Mouse (Mus musculus): ENCODE results near the gene Ppp3ca. TPM values are rescaled to one million over a fixed set of nuclear protein-coding genes. Genes with fewer than 3 reads are reported as not detected.

The Ppp3ca gene
- total and polyA plus RNA-seq, 3 experiments: 17.4 to 40.6 (median 32.0) TPM

GRCm38 (mm10) chr3:136707222-136708019 is 37.5 kb downstream of the Ppp3ca start:
- Histone ChIP-seq H3K4me3 (ENCODE audit: control insufficient read depth in 1 of 2, insufficient read depth in 1 of 2, low read depth in 2 of 2, low read length in 2 of 2) (no peak overlapping the region; a peak in 1 of 4 replicates), H3K4me1 (ENCODE audit: control insufficient read depth in 1 of 2, insufficient read depth in 2 of 2, low read length in 2 of 2) (peaks cover 32 to 36% of the 10 kb centered on the region in 2 experiments), H3K27me3 (ENCODE audit: control insufficient read depth in 1 of 2, insufficient read depth in 2 of 2, low read length in 2 of 2) (no peaks in the 10 kb centered on the region), H3K27ac (ENCODE audit: control insufficient read depth, low read depth, low read length) (no peak overlapping the region), H3K36me3 (ENCODE audit: control insufficient read depth in 1 of 2, insufficient read depth in 2 of 2, low read length in 2 of 2) (peaks cover 0 to 61% of the 10 kb centered on the region in 2 experiments; a peak in 2 of 4 replicates), H3K79me2 (ENCODE audit: control insufficient read depth, insufficient read depth, low read length, poor library complexity) (peaks cover 14% of the 10 kb centered on the region), H3K9me3 (replicated peaks; ENCODE audit: insufficient read depth, low read length) (no peaks in the 10 kb centered on the region), H3K9ac (ENCODE audit: control insufficient read depth, low read depth, low read length, poor library complexity, severe bottlenecking) (no peak overlapping the region)
- DNase-seq (ENCODE audit: low read depth, low spot score): no peak
- TF ChIP-seq TAL1 (IDR thresholded peaks at IDR 0.05; ENCODE audit: low read length) (no peak), POLR2A (IDR thresholded peaks at IDR 0.05; ENCODE audit: control insufficient read depth in 1 of 2, insufficient read depth in 1 of 2, low read depth in 1 of 2, low read length in 2 of 2, poor library complexity in 1 of 2) (no peak), EP300 (IDR thresholded peaks at IDR 0.05; ENCODE audit: low read depth in 1 of 2, low read length in 2 of 2) (no peak), ZKSCAN1 (IDR thresholded peaks at IDR 0.05; ENCODE audit: low read depth, low read length) (no peak), JUND (IDR thresholded peaks at IDR 0.05; ENCODE audit: low read depth, low read length) (no peak), RAD21 (IDR thresholded peaks at IDR 0.05; ENCODE audit: low read depth, low read length) (no peak), BHLHE40 (IDR thresholded peaks at IDR 0.05; ENCODE audit: borderline replicate concordance, low read depth, low read length) (no peak), KAT2A (conservative IDR thresholded peaks at IDR 0.05; ENCODE audit: low read depth, low read length) (no peak), POLR2AphosphoS5 (IDR thresholded peaks at IDR 0.05; ENCODE audit: borderline replicate concordance, low read depth, low read length) (no peak), MAX (IDR thresholded peaks at IDR 0.05; ENCODE audit: low read length) (no peak), TBP (IDR thresholded peaks at IDR 0.05; ENCODE audit: low read depth, low read length) (no peak), SIN3A (IDR thresholded peaks at IDR 0.05; ENCODE audit: low read length) (no peak), ELF1 (IDR thresholded peaks at IDR 0.05; ENCODE audit: low read depth, low read length) (no peak), USF2 (IDR thresholded peaks at IDR 0.05; ENCODE audit: borderline replicate concordance in 1 of 2, insufficient read depth in 1 of 2, low read depth in 1 of 2, low read length in 2 of 2) (no peak), MEF2A (IDR thresholded peaks at IDR 0.05; ENCODE audit: extremely low read depth, insufficient replicate concordance, low read depth, low read length, poor library complexity, severe bottlenecking) (no peak), ZMIZ1 (IDR thresholded peaks at IDR 0.05; ENCODE audit: low read depth, low read length) (no peak), CTCF (IDR thresholded peaks at IDR 0.05 in 2 of 3, conservative IDR thresholded peaks at IDR 0.05 in 1 of 3; ENCODE audit: control insufficient read depth in 1 of 3, insufficient read depth in 1 of 3, low read depth in 2 of 3, low read length in 3 of 3, poor library complexity in 1 of 3, severe bottlenecking in 1 of 3) (no peak), MAFK (IDR thresholded peaks at IDR 0.05; ENCODE audit: borderline replicate concordance, low read depth, low read length) (no peak), MXI1 (IDR thresholded peaks at IDR 0.05; ENCODE audit: low read depth, low read length) (no peak)

All from MEL (cell line).